Mouse (Mus musculus): ENCODE measurements at regions not wholly inside any gene's neighbourhood (a gene's known extent, or its start where the extent isn't known, plus 50 kb on each side); places are given as distances from the start of the nearest gene placed in this dataset.

GRCm38 (mm10) chr12:67929842-67930241, 707.5 kb upstream of the Mdga2 start:
- Histone ChIP-seq H3K9me3 (ENCODE audit: control insufficient read depth, insufficient read depth, low read depth, low read length) (no peaks in the 10 kb centered on the region), H3K9ac (ENCODE audit: insufficient read depth, low read depth, low read length, poor library complexity, severe bottlenecking) (no peak overlapping the region), H3K4me3 (ENCODE audit: insufficient read depth in 1 of 2, low read depth in 1 of 2, low read length in 2 of 2, poor library complexity in 1 of 2, severe bottlenecking in 1 of 2) (no peak overlapping the region), H3K4me1 (ENCODE audit: control insufficient read depth in 2 of 2, insufficient read depth in 2 of 2, low read length in 2 of 2, poor library complexity in 1 of 2) (no peaks in the 10 kb centered on the region), H3K27ac (ENCODE audit: insufficient read depth, low read depth, low read length, poor library complexity, severe bottlenecking) (no peak overlapping the region), H3K36me3 (ENCODE audit: control insufficient read depth, insufficient read depth, low read length, poor library complexity, severe bottlenecking) (no peaks in the 10 kb centered on the region)
- no peak for DNase-seq (ENCODE audit: low read depth, low spot score)
- no peak for TF ChIP-seq HCFC1 (IDR thresholded peaks at IDR 0.05; ENCODE audit: borderline replicate concordance, insufficient read depth, low read length)
- no peak for TF ChIP-seq ZC3H11A (IDR thresholded peaks at IDR 0.05; ENCODE audit: borderline replicate concordance, low read depth, low read length)
- TF ChIP-seq ZNF384 (IDR thresholded peaks at IDR 0.05; ENCODE audit: low read depth, low read length): no peak
- TF ChIP-seq MAFK (IDR thresholded peaks at IDR 0.05; ENCODE audit: insufficient read depth, low read depth, low read length): no peak
- no peak for TF ChIP-seq CHD2 (IDR thresholded peaks at IDR 0.05; ENCODE audit: low read depth, low read length)
- in situ Hi-C loops (cut with MboI; ENCODE audit: low sequenced_read_pairs in 2 of 2, unreplicated experiment in 2 of 2): no loop called here

GRCm38 (mm10) chr12:67914603-67915002, 692.3 kb upstream of the Mdga2 start:
- Histone ChIP-seq H3K27ac (ENCODE audit: insufficient read depth, low read depth, low read length, poor library complexity, severe bottlenecking) (no peak overlapping the region), H3K4me1 (ENCODE audit: control insufficient read depth in 2 of 2, insufficient read depth in 2 of 2, low read length in 2 of 2, poor library complexity in 1 of 2) (no peaks in the 10 kb centered on the region), H3K9ac (ENCODE audit: insufficient read depth, low read depth, low read length, poor library complexity, severe bottlenecking) (no peak overlapping the region), H3K9me3 (ENCODE audit: control insufficient read depth, insufficient read depth, low read depth, low read length) (no peaks in the 10 kb centered on the region), H3K4me3 (ENCODE audit: insufficient read depth in 1 of 2, low read depth in 1 of 2, low read length in 2 of 2, poor library complexity in 1 of 2, severe bottlenecking in 1 of 2) (no peak overlapping the region), H3K36me3 (ENCODE audit: control insufficient read depth, insufficient read depth, low read length, poor library complexity, severe bottlenecking) (no peaks in the 10 kb centered on the region)
- in situ Hi-C loops (cut with MboI; ENCODE audit: low sequenced_read_pairs in 2 of 2, unreplicated experiment in 2 of 2): no loop called here
- TF ChIP-seq ZC3H11A (IDR thresholded peaks at IDR 0.05; ENCODE audit: borderline replicate concordance, low read depth, low read length): no peak
- no peak for TF ChIP-seq ZNF384 (IDR thresholded peaks at IDR 0.05; ENCODE audit: low read depth, low read length)
- no peak for TF ChIP-seq MAFK (IDR thresholded peaks at IDR 0.05; ENCODE audit: insufficient read depth, low read depth, low read length)
- no peak for TF ChIP-seq CHD2 (IDR thresholded peaks at IDR 0.05; ENCODE audit: low read depth, low read length)
- no peak for TF ChIP-seq HCFC1 (IDR thresholded peaks at IDR 0.05; ENCODE audit: borderline replicate concordance, insufficient read depth, low read length)
- no peak for DNase-seq (ENCODE audit: low read depth, low spot score)

GRCm38 (mm10) chr12:67887296-67887695, 664.9 kb upstream of the Mdga2 start:
- no peaks in the 10 kb centered on the region for H3K4me1 ChIP-seq (ENCODE audit: control insufficient read depth in 2 of 2, insufficient read depth in 2 of 2, low read length in 2 of 2, poor library complexity in 1 of 2)
- H3K4me3 ChIP-seq (ENCODE audit: insufficient read depth in 1 of 2, low read depth in 1 of 2, low read length in 2 of 2, poor library complexity in 1 of 2, severe bottlenecking in 1 of 2): no peak overlapping the region
- in situ Hi-C loops (cut with MboI; ENCODE audit: low sequenced_read_pairs in 2 of 2, unreplicated experiment in 2 of 2): no loop called here
- H3K27ac ChIP-seq (ENCODE audit: insufficient read depth, low read depth, low read length, poor library complexity, severe bottlenecking): no peak overlapping the region
- H3K9ac ChIP-seq (ENCODE audit: insufficient read depth, low read depth, low read length, poor library complexity, severe bottlenecking): no peak overlapping the region
- no peaks in the 10 kb centered on the region for H3K9me3 ChIP-seq (ENCODE audit: control insufficient read depth, insufficient read depth, low read depth, low read length)
- DNase-seq (ENCODE audit: low read depth, low spot score): no peak
- no peaks in the 10 kb centered on the region for H3K36me3 ChIP-seq (ENCODE audit: control insufficient read depth, insufficient read depth, low read length, poor library complexity, severe bottlenecking)
- TF ChIP-seq ZC3H11A (IDR thresholded peaks at IDR 0.05; ENCODE audit: borderline replicate concordance, low read depth, low read length) (no peak), ZNF384 (IDR thresholded peaks at IDR 0.05; ENCODE audit: low read depth, low read length) (no peak), MAFK (IDR thresholded peaks at IDR 0.05; ENCODE audit: insufficient read depth, low read depth, low read length) (peak; percentile 82), HCFC1 (IDR thresholded peaks at IDR 0.05; ENCODE audit: borderline replicate concordance, insufficient read depth, low read length) (no peak), CHD2 (IDR thresholded peaks at IDR 0.05; ENCODE audit: low read depth, low read length) (no peak)

- no peak overlapping the region for H3K27ac ChIP-seq (ENCODE audit: insufficient read depth, low read depth, low read length, poor library complexity, severe bottlenecking)
- H3K36me3 ChIP-seq (ENCODE audit: control insufficient read depth, insufficient read depth, low read length, poor library complexity, severe bottlenecking): no peaks in the 10 kb centered on the region
- no peak for DNase-seq (ENCODE audit: low read depth, low spot score)
- no peak for TF ChIP-seq HCFC1 (IDR thresholded peaks at IDR 0.05; ENCODE audit: borderline replicate concordance, insufficient read depth, low read length)
- no peak for TF ChIP-seq ZC3H11A (IDR thresholded peaks at IDR 0.05; ENCODE audit: borderline replicate concordance, low read depth, low read length)
- TF ChIP-seq ZNF384 (IDR thresholded peaks at IDR 0.05; ENCODE audit: low read depth, low read length): no peak
- TF ChIP-seq CHD2 (IDR thresholded peaks at IDR 0.05; ENCODE audit: low read depth, low read length): no peak
- TF ChIP-seq MAFK (IDR thresholded peaks at IDR 0.05; ENCODE audit: insufficient read depth, low read depth, low read length): no peak
- no peaks in the 10 kb centered on the region for H3K9me3 ChIP-seq (ENCODE audit: control insufficient read depth, insufficient read depth, low read depth, low read length)
- in situ Hi-C loops (cut with MboI; ENCODE audit: low sequenced_read_pairs in 2 of 2, unreplicated experiment in 2 of 2): no loop called here
- H3K4me3 ChIP-seq (ENCODE audit: insufficient read depth in 1 of 2, low read depth in 1 of 2, low read length in 2 of 2, poor library complexity in 1 of 2, severe bottlenecking in 1 of 2): no peak overlapping the region
- H3K4me1 ChIP-seq (ENCODE audit: control insufficient read depth in 2 of 2, insufficient read depth in 2 of 2, low read length in 2 of 2, poor library complexity in 1 of 2): no peaks in the 10 kb centered on the region; a peak in 1 of 4 replicates
- H3K9ac ChIP-seq (ENCODE audit: insufficient read depth, low read depth, low read length, poor library complexity, severe bottlenecking): no peak overlapping the region
Observed at GRCm38 (mm10) chr12:67862615-67863014, 640.3 kb upstream of the Mdga2 start.

- in situ Hi-C loops (cut with MboI; ENCODE audit: low sequenced_read_pairs in 2 of 2, unreplicated experiment in 2 of 2): no loop called here
- Histone ChIP-seq H3K27ac (ENCODE audit: insufficient read depth, low read depth, low read length, poor library complexity, severe bottlenecking) (no peak overlapping the region), H3K9me3 (ENCODE audit: control insufficient read depth, insufficient read depth, low read depth, low read length) (no peaks in the 10 kb centered on the region), H3K4me1 (ENCODE audit: control insufficient read depth in 2 of 2, insufficient read depth in 2 of 2, low read length in 2 of 2, poor library complexity in 1 of 2) (no peaks in the 10 kb centered on the region; a peak in 1 of 4 replicates), H3K9ac (ENCODE audit: insufficient read depth, low read depth, low read length, poor library complexity, severe bottlenecking) (no peak overlapping the region), H3K4me3 (ENCODE audit: insufficient read depth in 1 of 2, low read depth in 1 of 2, low read length in 2 of 2, poor library complexity in 1 of 2, severe bottlenecking in 1 of 2) (no peak overlapping the region), H3K36me3 (ENCODE audit: control insufficient read depth, insufficient read depth, low read length, poor library complexity, severe bottlenecking) (no peaks in the 10 kb centered on the region)
- TF ChIP-seq CHD2 (IDR thresholded peaks at IDR 0.05; ENCODE audit: low read depth, low read length): no peak
- no peak for TF ChIP-seq HCFC1 (IDR thresholded peaks at IDR 0.05; ENCODE audit: borderline replicate concordance, insufficient read depth, low read length)
- no peak for TF ChIP-seq ZC3H11A (IDR thresholded peaks at IDR 0.05; ENCODE audit: borderline replicate concordance, low read depth, low read length)
- no peak for TF ChIP-seq ZNF384 (IDR thresholded peaks at IDR 0.05; ENCODE audit: low read depth, low read length)
- no peak for TF ChIP-seq MAFK (IDR thresholded peaks at IDR 0.05; ENCODE audit: insufficient read depth, low read depth, low read length)
- no peak for DNase-seq (ENCODE audit: low read depth, low spot score)
Observed at GRCm38 (mm10) chr12:67860713-67861112, 638.4 kb upstream of the Mdga2 start.
